Mouse (Mus musculus): Measurements from ENCODE around the gene Nexn.
A peak's percentile ranks its signal among the peaks of the same experiment; 100 is the strongest.
"Not testable (repeated sequence)": the region's sequence is repeated elsewhere in the genome, so short reads cannot be mapped to it uniquely, and the experiment has no call there.

The Nexn gene

DNA sequence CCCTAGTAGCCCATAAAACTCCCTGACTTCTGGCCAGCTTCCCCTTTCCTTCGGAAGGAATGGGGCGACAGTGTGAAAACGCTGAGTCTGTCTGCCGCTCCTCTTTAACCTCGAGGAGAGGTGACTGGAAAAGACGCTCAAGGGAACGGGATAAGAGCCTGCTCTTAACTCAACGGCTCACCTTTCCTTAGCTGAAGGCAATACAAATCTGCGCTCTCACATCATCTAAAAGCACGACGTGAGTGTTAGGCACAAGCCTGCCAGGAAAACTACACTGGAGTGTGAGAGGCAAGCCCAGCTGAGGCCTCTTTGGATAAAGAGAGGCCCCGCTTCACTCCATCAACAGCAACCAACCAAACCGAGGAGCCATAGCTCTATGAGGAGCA is at the start of gene Nexn:
Nexn (minus strand) TSS at position 315 of the 386 bp plus-strand sequence.
- no peak for DNase-seq (ENCODE audit: low read depth, low spot score)

DNA sequence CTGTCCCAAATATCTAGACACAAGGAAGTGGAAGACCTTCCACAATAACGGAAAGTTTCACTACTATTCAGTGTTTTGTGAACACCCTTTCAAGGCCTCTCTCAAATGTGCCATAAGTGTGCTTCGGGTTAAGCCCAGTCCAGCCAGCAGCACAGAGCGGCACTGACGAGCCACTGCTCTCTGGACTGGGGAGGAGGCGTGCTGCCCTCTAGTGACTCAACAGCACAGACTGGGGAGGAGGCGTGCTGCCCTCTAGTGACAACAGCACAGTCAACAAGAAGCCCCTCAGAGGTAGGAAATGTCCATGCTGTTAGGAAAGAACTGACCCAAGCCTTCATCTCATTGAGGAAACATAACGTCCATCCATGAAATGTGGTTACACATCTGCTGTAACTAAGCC is 49.5 kb upstream of the Nexn start:
- DNase-seq (ENCODE audit: low read depth, low spot score), result peak; percentile 33

GRCm38 (mm10) chr3:152314666-152315065 is 48.5 kb upstream of the Nexn start:
- DNase-seq (ENCODE audit: low read depth, low spot score), result not testable (repeated sequence)

GRCm38 (mm10) chr3:152309250-152309645 is 43.1 kb upstream of the Nexn start:
- DNase-seq (ENCODE audit: low read depth, low spot score), result no peak

- no peak for DNase-seq (ENCODE audit: low read depth, low spot score)
These were observed 42.5 kb upstream of the Nexn start for GRCm38 (mm10) chr3:152308485-152309249.

DNA sequence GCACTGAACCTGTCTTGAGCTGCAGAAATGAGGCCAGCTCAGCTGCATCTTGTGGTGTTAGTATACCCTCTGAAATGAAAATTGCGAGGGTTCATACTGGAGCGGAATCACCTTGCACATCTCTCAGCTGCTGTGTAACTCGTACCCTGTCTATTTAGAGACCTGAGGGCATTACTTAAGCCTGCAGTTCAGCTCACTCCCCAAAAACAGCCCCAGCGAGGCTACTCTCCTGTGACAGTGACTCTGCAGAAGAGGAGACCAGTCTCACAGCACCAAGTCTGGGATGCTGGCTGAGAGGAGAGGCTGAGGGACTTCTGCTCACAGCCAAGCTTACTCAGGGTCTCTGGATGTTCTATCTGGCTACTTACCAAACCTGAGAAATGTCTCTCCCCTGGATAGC is 39.8 kb upstream of the Nexn start:
- no peak for DNase-seq (ENCODE audit: low read depth, low spot score)

DNA sequence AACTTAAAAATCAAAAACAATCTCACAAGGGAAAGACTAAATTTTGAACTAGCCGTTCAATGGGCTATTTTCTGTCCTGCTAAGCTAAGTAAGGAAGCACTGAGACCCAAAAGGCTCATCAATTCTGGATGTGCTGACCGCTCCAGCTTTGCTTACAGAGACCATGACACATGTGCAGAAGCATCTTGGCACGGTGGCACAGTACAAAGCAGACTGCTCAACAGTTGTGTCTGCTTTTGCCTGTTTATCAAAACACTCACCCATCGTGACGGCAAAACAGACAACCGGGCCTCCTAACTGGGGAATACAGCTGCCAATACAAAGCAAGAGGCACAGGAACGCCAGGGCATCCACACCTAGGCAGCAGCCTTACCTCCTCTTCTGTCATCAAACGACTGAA is 38.9 kb upstream of the Nexn start:
- no peak for DNase-seq (ENCODE audit: low read depth, low spot score)

- DNase-seq (ENCODE audit: low read depth, low spot score), result no peak
These were observed 38.1 kb upstream of the Nexn start for GRCm38 (mm10) chr3:152304093-152304815.

DNA sequence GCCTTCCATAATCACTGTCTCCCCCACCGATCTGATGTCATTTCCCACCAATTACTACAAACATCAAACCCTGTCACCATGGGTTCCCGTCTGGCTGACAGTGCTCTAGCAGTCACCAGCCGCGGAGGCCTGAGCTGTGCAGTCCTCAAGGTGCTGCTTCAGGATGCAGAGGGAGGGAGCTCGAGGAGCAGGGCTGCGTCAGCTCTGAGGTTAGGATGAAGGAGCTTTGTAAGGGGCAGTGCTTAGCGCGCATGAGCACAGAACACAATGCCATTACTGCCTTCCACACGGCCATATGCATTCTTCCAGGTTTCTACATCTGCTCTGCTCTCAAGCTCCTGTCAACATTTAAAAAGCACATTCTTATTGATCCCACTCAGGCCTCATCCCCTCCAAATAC is 36.8 kb upstream of the Nexn start:
- no peak for DNase-seq (ENCODE audit: low read depth, low spot score)

DNA sequence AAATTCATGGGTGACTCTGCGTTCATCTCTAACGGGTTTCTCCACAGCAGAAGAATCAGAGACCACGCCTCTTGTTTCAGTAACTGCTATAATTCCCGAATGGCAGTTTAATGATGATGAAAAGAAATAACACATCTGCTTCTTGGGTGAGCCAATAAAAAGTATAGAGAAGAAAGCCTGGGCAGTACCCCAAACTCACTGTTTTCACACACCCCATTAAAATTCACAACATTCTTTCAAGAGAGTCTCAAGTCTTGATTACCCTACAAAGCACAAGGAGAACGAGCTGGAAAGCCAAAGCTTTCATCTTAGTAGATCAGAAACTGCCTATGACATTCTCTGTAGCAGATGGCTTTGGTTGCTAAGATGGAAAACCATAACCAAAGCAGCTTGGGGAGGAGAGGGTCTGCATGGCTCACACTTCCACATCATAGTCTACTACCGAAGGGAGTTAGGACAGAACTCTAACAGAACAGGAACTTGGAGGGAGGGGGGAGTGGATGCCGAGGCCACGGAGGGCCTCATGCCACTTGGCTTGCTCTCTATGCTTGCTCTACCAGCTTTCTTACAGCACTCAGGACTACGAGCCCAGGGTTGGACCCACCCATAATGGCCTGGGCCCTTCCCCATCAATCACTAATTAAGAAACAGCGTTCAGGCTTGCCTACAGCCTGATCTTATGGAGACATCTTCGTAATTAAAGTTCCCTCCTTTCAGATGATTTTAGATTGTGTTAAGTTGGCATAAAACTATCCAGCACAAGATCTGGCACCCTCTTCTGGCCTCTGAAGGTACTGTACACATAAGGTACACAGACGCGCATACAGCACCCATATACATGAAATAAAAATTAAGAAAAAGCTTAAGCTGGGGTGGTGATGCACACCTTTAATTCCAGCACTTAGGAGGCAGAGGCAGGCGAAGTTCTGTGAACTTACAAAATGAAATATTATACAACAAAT is 34.5 kb upstream of the Nexn start:
- no peak for DNase-seq (ENCODE audit: low read depth, low spot score)

DNA sequence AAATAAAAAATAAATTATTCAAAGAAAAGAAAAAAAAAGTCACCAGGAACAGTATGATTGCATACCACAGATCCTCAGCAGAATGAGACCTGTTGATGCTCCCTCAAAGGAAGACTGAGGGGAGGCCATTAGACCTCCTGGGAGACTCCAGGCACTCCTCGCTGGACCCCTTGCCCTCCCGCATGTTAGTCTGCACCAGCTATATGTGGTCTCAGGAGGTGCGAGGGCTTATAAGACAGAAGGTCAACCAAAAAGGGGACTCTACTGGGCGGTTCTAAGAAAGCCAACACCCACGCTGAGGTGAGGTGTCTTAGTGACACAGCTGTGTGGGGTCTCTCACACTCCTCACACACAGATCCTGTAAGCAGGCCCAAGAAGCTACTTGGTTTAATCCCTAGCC is 29.7 kb upstream of the Nexn start:
- DNase-seq (ENCODE audit: low read depth, low spot score), result no peak

GRCm38 (mm10) chr3:152294400-152294799 is 28.2 kb upstream of the Nexn start:
- no peak for DNase-seq (ENCODE audit: low read depth, low spot score)

DNA sequence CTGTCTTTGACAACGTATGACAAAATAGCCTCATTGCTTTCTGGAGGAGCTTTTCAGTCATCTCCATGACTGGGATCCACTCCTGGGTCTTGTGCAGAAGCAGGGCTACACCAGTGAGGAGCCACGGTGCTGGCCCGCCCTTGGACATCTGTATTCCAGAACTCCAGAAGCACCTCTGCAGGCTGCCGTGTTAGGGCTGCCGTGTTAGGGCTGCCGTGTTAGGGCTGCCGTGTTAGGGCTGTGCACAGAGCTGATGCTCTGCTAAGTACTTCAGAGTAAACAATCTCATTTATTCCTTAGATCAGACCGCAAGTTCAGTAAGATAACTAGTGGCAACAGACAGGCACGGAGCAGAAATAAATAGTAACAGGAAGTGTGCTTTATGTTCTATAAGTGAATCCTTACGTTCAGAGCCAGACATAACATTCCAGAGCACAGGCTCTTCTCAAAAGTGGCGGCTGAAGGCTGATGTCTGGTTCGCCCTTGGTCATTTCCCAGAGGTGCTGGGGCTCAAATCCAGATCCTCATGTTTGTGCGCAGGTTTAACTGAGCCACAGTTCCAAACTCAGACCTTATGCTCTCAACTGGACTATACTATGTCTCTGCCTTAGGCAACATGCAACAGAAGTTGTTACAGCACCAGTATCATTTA is 27.5 kb upstream of the Nexn start:
- DNase-seq (ENCODE audit: low read depth, low spot score), result no peak

GRCm38 (mm10) chr3:152291895-152292294 is 25.7 kb upstream of the Nexn start:
- no peak for DNase-seq (ENCODE audit: low read depth, low spot score)

GRCm38 (mm10) chr3:152290175-152290798 is 24.1 kb upstream of the Nexn start:
- DNase-seq (ENCODE audit: low read depth, low spot score), result no peak

DNA sequence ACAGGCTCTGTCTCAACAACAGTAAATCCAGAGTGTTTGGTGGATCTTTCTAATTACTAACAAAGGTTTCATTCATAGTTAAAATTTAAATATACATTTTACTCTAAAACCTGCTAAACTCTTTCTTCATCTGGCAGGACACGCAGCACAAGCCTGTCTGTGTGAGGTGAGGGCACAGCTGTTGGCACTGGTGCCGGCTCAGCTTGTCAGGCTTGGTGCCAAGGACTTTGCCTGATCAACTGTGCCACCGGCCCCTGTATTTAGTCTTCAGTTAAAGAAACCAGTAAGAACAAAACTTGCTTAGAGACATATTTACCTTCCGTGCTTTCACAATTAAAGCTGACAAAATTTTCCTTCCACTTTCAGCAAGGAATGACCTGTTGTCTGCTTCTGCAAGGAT is 22.6 kb upstream of the Nexn start:
- no peak for DNase-seq (ENCODE audit: low read depth, low spot score)

DNA sequence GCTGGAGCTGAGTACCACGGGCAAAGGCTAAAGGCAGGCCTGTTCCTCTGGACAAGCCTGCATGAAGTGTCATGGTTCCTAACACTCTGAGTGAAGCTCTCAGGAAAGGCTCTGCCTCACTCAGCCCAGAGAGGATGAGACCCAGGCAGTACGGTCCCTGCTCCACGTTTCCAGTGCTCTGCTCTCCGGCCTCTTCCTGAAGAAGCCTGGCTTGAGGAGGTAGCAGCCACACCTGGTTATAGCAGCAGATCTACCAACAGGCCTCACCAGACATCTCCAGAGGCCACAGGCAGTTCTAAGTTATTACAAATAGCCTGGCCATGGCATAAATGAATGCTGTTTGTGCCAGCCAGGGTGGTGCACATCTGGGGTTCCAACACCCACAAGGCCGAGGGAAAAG is 22.1 kb upstream of the Nexn start:
- DNase-seq (ENCODE audit: low read depth, low spot score), result no peak

DNA sequence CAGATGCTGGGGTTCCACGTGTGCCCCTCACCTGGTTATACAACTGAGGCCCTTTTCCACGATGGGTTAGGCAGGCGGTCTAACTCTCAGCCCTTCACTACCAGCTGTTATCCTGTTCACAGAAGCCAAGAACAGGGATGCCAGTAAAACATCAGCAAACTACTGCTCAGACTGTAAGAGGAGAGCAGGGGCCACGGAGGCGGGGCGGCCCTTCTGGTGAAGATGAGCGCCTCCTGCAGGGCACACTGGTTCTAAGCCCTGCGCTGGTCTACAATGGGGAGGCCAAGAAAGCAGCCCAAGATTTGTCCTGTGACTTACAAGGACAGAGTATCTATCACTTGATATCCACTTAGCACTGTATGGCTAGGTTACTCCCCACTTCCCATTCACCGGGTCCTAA is 21.7 kb upstream of the Nexn start:
- no peak for DNase-seq (ENCODE audit: low read depth, low spot score)

DNA sequence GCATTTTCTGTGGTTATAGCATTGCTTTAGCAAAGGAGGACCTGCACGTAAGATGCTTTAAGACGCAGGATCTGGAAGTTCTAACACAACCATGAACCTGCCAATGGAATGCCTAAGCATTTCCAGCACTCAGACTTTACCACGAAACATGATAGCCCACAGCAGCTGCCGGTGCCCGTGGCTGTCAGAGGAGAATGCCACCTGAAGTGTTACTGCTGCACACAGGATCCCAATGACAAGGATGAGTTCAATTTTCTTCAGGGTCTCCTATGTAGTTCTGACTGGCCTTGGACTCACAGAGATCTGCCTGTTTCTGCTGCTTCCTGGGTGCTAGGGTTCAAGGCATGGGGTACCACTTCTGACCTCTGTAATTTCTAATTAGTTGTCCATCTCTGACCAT is 18.6 kb upstream of the Nexn start:
- no peak for DNase-seq (ENCODE audit: low read depth, low spot score)

- no peak for DNase-seq (ENCODE audit: low read depth, low spot score)
These were observed 18.2 kb upstream of the Nexn start for GRCm38 (mm10) chr3:152284306-152284705.

DNA sequence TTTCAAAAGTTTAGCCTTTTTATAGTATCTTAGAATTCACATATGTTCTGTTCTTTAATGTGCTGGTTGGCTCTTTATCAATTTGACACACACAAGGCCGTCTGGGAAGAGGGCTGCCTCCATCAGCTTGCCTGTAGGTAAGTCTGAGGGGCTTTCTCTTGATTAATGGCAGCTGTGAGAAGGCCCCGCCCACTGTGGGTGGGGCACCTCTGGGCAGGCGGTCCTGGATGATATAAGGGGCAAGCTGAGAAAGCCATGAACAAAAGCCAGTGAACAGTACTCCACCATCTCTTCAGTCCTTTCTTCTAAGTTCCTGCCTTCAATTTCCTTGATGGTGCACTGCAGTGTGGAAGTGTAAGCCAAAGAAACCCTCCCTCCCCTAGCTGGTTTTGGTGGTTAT is 16.0 kb upstream of the Nexn start:
- DNase-seq (ENCODE audit: low read depth, low spot score), result no peak
